Mouse (Mus musculus): ENCODE measurements around the gene Ssty1.
"Not testable (repeated sequence)": the region's sequence is repeated elsewhere in the genome, so short reads cannot be mapped to it uniquely, and the experiment has no call there.

Ssty1 gene

GRCm38 (mm10) chrY:18088816-18089215, at the start of gene Ssty1:
Gene Ssty1 (plus strand): TSS chrY:18089116.
- not testable (repeated sequence) for DNase-seq (ENCODE audit: inconsistent age in 2 of 2, low spot score in 1 of 2)

- DNase-seq (ENCODE audit: inconsistent age in 2 of 2, low spot score in 1 of 2), result not testable (repeated sequence)
These were observed 27.2 kb upstream of the Ssty1 start, which contains the start of gene Gm21764 for GRCm38 (mm10) chrY:18061712-18062111. Gene Gm21764 (minus strand): TSS chrY:18061812.

Data from adrenal gland, adult (tissue).